Mouse (Mus musculus): ENCODE measurements around the gene Mllt1. TPM values are rescaled to one million over a fixed set of nuclear protein-coding genes. Genes with fewer than 3 reads are reported as not detected.

The Mllt1 gene
- 95.9 and 103 TPM in 2 replicates for polyA plus RNA-seq (2012; rRNA removed)

DNA sequence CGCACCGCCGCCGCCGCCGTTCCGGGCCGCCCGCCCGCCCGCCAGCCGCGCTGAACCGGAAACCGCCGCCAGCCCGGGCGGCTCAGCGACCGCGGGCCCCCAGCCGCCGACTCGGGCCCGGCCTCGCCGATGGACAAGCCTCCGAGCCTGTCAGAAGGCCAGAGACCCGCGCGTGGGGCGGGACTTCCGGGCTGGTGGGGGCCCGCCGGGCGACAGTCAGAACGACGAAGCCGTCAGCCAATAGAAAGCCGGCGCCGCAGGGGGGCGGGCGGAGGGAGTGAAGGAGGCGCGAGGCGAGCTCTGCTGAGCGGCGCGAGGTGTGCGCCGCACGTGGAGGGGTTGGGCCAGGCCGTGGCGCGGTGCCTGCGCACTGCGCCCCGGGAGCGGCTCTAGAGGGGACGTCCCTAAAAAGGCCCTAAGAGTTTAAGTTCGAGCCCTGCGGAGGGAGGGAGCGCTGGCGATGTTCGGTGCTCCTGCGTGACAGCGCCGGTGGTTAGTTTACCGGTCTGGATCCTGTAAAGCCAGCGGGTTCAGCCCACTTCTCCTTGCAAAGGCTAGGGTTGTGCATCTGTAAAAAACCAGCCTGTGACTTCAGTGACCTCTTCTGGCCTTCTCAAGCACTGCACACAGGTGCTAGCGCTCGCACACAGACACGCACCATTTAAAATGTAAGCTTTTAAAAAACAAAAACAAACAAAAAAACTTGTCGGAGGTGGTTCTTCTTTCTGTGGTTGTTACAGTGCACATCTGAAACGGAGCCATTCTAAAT, at the start of gene Mllt1:
Gene Mllt1 (minus strand): TSS at position 53 of the 769 bp plus-strand sequence.

GRCm38 (mm10) chr17:56982013-56982412, 46.8 kb upstream of the Mllt1 start, which contains the start of gene Acer1:
Gene Acer1 (minus strand): TSS chr17:56982126.

DNA sequence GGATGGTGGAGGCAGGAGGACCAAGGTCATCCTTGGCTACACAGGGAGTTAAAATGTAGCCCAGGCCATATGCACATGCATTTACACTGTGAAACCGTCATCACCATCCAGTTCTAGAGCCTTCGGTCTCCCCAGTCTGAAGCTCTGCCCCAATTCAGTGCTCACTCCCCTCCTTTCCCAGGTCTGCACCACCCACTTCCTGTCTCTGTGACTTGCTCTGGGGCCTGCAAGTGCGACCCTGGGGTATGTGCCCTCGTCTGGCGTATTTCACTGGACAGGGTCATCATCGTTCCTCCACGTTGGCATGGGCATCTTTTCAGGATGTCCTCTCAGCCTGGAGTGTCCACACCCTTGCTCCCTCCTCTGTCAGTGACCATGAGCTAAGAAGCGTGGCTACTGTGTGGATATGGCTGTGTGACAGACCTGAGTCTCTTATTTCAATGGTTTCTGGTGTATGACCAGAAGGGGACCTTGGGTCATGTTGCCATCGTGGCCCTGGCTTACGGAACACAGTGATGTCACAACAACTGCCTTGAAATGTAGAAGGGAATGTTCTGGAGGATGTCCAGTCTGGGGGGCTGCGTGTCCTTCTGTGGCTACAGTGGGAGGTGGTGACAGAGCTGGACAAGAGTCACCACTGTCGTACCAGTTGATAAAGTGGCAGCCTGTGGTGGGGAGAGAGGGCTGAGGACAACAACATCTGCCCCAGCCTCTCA, 60.1 kb downstream of the Mllt1 start, which contains the start of gene 1700061G19Rik:
Gene 1700061G19Rik (plus strand): TSS at position 542 of the 716 bp plus-strand sequence.

DNA sequence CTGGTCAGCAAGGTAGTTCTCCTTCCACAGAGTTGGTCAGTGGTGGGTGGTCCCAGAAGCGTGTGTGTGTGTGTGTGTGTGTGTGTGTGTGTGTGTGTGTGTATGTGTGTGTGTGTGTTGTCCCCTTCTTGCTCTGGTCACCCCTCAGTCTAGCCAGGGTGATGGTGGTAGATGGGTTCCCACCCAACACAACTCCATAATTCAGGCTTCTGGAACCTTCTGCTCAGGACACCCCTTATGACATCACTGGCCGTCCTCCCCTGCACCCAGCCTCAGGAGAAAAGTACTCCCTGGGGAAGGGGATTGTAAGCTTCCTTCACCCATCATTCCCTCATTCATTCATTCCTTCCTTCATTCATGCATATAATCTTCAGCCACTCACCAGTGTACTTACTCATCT, 61.0 kb downstream of the Mllt1 start, which contains the start of gene Acsbg2:
Gene Acsbg2 (minus strand): TSS at position 211 of the 400 bp plus-strand sequence.

Other genes with a start within 250 kb of the Mllt1 start
- gene Ndufa11, start 217.6 kb downstream of the Mllt1 start, polyA plus RNA-seq (2012; rRNA removed), result 147 and 215 TPM in 2 replicates
- gene Vmac, start 217.4 kb downstream of the Mllt1 start, polyA plus RNA-seq (2012; rRNA removed), result 11.3 and 14.1 TPM in 2 replicates
- 6.7 and 11.9 TPM in 2 replicates for gene Nrtn, start 177.9 kb downstream of the Mllt1 start, polyA plus RNA-seq (2012; rRNA removed)
- 71.6 and 85.6 TPM in 2 replicates for gene Dus3l, start 170.7 kb downstream of the Mllt1 start, polyA plus RNA-seq (2012; rRNA removed)
- gene Prr22, start 165.2 kb downstream of the Mllt1 start, polyA plus RNA-seq (2012; rRNA removed), result 3.1 and 3.6 TPM in 2 replicates
- gene Rfx2, start 104.4 kb downstream of the Mllt1 start, polyA plus RNA-seq (2012; rRNA removed), result 7.5 and 8.4 TPM in 2 replicates
- gene Acsbg2, start 61.0 kb downstream of the Mllt1 start, polyA plus RNA-seq (2012; rRNA removed), result not detected in 2 replicates
- gene 1700061G19Rik, start 59.9 kb downstream of the Mllt1 start, polyA plus RNA-seq (2012; rRNA removed), result 0.04 TPM in 1 of 2 replicates, not detected in the other
- not detected in 2 replicates for gene Acer1, start 46.7 kb upstream of the Mllt1 start, polyA plus RNA-seq (2012; rRNA removed)
- gene Clpp, start 54.9 kb upstream of the Mllt1 start, polyA plus RNA-seq (2012; rRNA removed), result 96.5 and 130 TPM in 2 replicates
- 22.3 and 23.3 TPM in 2 replicates for gene Alkbh7, start 61.9 kb upstream of the Mllt1 start, polyA plus RNA-seq (2012; rRNA removed)
- 0.17 TPM in 1 of 2 replicates, not detected in the other for gene Pspn, start 64.6 kb upstream of the Mllt1 start, polyA plus RNA-seq (2012; rRNA removed)
- gene Gtf2f1, start 75.9 kb upstream of the Mllt1 start, polyA plus RNA-seq (2012; rRNA removed), result 82.8 and 142 TPM in 2 replicates
- gene Gm17949, start 76.1 kb upstream of the Mllt1 start, polyA plus RNA-seq (2012; rRNA removed), result 0.05 and 0.08 TPM in 2 replicates
- 132 and 136 TPM in 2 replicates for gene Khsrp, start 96.1 kb upstream of the Mllt1 start, polyA plus RNA-seq (2012; rRNA removed)
- gene Slc25a41, start 106.2 kb upstream of the Mllt1 start, polyA plus RNA-seq (2012; rRNA removed), result not detected in 2 replicates
- gene Crb3, start 123.7 kb upstream of the Mllt1 start, polyA plus RNA-seq (2012; rRNA removed), result 0.85 and 1.8 TPM in 2 replicates
- gene Slc25a23, start 124.4 kb upstream of the Mllt1 start, polyA plus RNA-seq (2012; rRNA removed), result 28.0 and 35.7 TPM in 2 replicates
- 3.9 and 5.1 TPM in 2 replicates for gene Dennd1c, start 143.1 kb upstream of the Mllt1 start, polyA plus RNA-seq (2012; rRNA removed)
- 70.7 and 72.5 TPM in 2 replicates for gene Tubb4a, start 152.4 kb upstream of the Mllt1 start, polyA plus RNA-seq (2012; rRNA removed)
- gene Tnfsf9, start 169.9 kb upstream of the Mllt1 start, polyA plus RNA-seq (2012; rRNA removed), result 6.2 and 6.5 TPM in 2 replicates
- gene Cd70, start 214.4 kb upstream of the Mllt1 start, polyA plus RNA-seq (2012; rRNA removed), result 0.20 and 0.22 TPM in 2 replicates

Data from central nervous system, embryonic 11.5 days (tissue).